Mouse (Mus musculus): ENCODE results near the gene Dhx32. TPM values are rescaled to one million over a fixed set of nuclear protein-coding genes. Genes with fewer than 3 reads are reported as not detected.

The Dhx32 gene
- polyA plus RNA-seq, 1 experiment from 2014 or later, result 51.0 TPM

- no peak for ATAC-seq
- H3K9ac ChIP-seq (replicated peaks; ENCODE audit: low read depth, low read length), result no peak overlapping the region
- peak overlapping the region; percentile 23; the same call in 1 of the 2 replicates for H3K27ac ChIP-seq (ENCODE audit: low read length)
- peaks cover 20% of the 10 kb centered on the region for H3K4me1 ChIP-seq (replicated peaks; ENCODE audit: control insufficient read depth, insufficient read depth, low read length)
- 66% methylated on average over 1 of the region's 1 CpGs for WGBS
- H3K36me3 ChIP-seq (ENCODE audit: control insufficient read depth, insufficient read depth), result peaks cover 3% of the 10 kb centered on the region
- H3K27me3 ChIP-seq (replicated peaks; ENCODE audit: control insufficient read depth, insufficient read depth, low read length), result no peaks in the 10 kb centered on the region
- H3K9me3 ChIP-seq (ENCODE audit: control insufficient read depth, low read length), result no peaks in the 10 kb centered on the region
- no peak overlapping the region for H3K4me3 ChIP-seq (replicated peaks; ENCODE audit: low read length)
- no peak overlapping the region for H3K4me2 ChIP-seq (ENCODE audit: low read length)
Observed at GRCm38 (mm10) chr7:133744209-133744608, 38.3 kb downstream of the Dhx32 start.

GRCm38 (mm10) chr7:133743611-133744010 is 38.9 kb downstream of the Dhx32 start:
- Histone ChIP-seq H3K4me2 (ENCODE audit: low read length) (no peak overlapping the region), H3K4me1 (replicated peaks; ENCODE audit: control insufficient read depth, insufficient read depth, low read length) (peaks cover 20% of the 10 kb centered on the region), H3K9me3 (ENCODE audit: control insufficient read depth, low read length) (no peaks in the 10 kb centered on the region), H3K27me3 (replicated peaks; ENCODE audit: control insufficient read depth, insufficient read depth, low read length) (no peaks in the 10 kb centered on the region), H3K36me3 (ENCODE audit: control insufficient read depth, insufficient read depth) (peaks cover 3% of the 10 kb centered on the region), H3K9ac (replicated peaks; ENCODE audit: low read depth, low read length) (no peak overlapping the region), H3K27ac (ENCODE audit: low read length) (peak overlapping the region; percentile 23), H3K4me3 (replicated peaks; ENCODE audit: low read length) (no peak overlapping the region)
- 46% methylated on average over 4 of the region's 4 CpGs for WGBS
- peak; percentile 45; the same call in 1 of the 2 replicates for ATAC-seq

GRCm38 (mm10) chr7:133742530-133743325 is 39.8 kb downstream of the Dhx32 start:
- no peak for ATAC-seq
- peak overlapping the region; percentile 11; the same call in 1 of the 2 replicates for H3K27ac ChIP-seq (ENCODE audit: low read length)
- WGBS, result 78% methylated on average over 12 of the region's 12 CpGs

GRCm38 (mm10) chr7:133740558-133740957 is 42.0 kb downstream of the Dhx32 start:
- Histone ChIP-seq H3K36me3 (ENCODE audit: control insufficient read depth, insufficient read depth) (no peaks in the 10 kb centered on the region; the same call in 1 of the 2 replicates), H3K4me1 (replicated peaks; ENCODE audit: control insufficient read depth, insufficient read depth, low read length) (peaks cover 20% of the 10 kb centered on the region), H3K9ac (replicated peaks; ENCODE audit: low read depth, low read length) (no peak overlapping the region), H3K27me3 (replicated peaks; ENCODE audit: control insufficient read depth, insufficient read depth, low read length) (no peaks in the 10 kb centered on the region), H3K4me2 (ENCODE audit: low read length) (no peak overlapping the region), H3K27ac (ENCODE audit: low read length) (no peak overlapping the region), H3K9me3 (ENCODE audit: control insufficient read depth, low read length) (no peaks in the 10 kb centered on the region), H3K4me3 (replicated peaks; ENCODE audit: low read length) (no peak overlapping the region)
- 94% methylated on average over 7 of the region's 7 CpGs for WGBS
- ATAC-seq, result no peak

More at GRCm38 (mm10) chr7:133742530-133743325, 39.8 kb downstream of the Dhx32 start:
- H3K9me3 ChIP-seq (ENCODE audit: control insufficient read depth, low read length), result no peaks in the 10 kb centered on the region
- no peak overlapping the region for H3K9ac ChIP-seq (replicated peaks; ENCODE audit: low read depth, low read length)
- no peaks in the 10 kb centered on the region for H3K27me3 ChIP-seq (replicated peaks; ENCODE audit: control insufficient read depth, insufficient read depth, low read length)
- H3K4me1 ChIP-seq (replicated peaks; ENCODE audit: control insufficient read depth, insufficient read depth, low read length), result peaks cover 20% of the 10 kb centered on the region
- no peak overlapping the region for H3K4me2 ChIP-seq (ENCODE audit: low read length)
- peaks cover 3% of the 10 kb centered on the region for H3K36me3 ChIP-seq (ENCODE audit: control insufficient read depth, insufficient read depth)
- no peak overlapping the region for H3K4me3 ChIP-seq (replicated peaks; ENCODE audit: low read length)

- Histone ChIP-seq H3K27me3 (replicated peaks; ENCODE audit: control insufficient read depth, insufficient read depth, low read length) (no peaks in the 10 kb centered on the region), H3K27ac (ENCODE audit: low read length) (peak overlapping the region; percentile 50; the same call in 1 of the 2 replicates), H3K4me3 (replicated peaks; ENCODE audit: low read length) (no peak overlapping the region), H3K9me3 (ENCODE audit: control insufficient read depth, low read length) (no peaks in the 10 kb centered on the region), H3K9ac (replicated peaks; ENCODE audit: low read depth, low read length) (no peak overlapping the region), H3K4me1 (replicated peaks; ENCODE audit: control insufficient read depth, insufficient read depth, low read length) (peaks cover 10% of the 10 kb centered on the region), H3K4me2 (ENCODE audit: low read length) (no peak overlapping the region), H3K36me3 (ENCODE audit: control insufficient read depth, insufficient read depth) (peaks cover 2% of the 10 kb centered on the region)
- ATAC-seq, result no peak
- WGBS, result 45% methylated on average over 4 of the region's 4 CpGs
Observed at GRCm38 (mm10) chr7:133731971-133732645, 50.4 kb downstream of the Dhx32 start.

- peaks cover 2% of the 10 kb centered on the region for H3K36me3 ChIP-seq (ENCODE audit: control insufficient read depth, insufficient read depth)
- ATAC-seq, result no peak
Observed at GRCm38 (mm10) chr7:133730324-133731191, 52.0 kb downstream of the Dhx32 start.

GRCm38 (mm10) chr7:133729351-133729750 is 53.2 kb downstream of the Dhx32 start:
- peaks cover 7% of the 10 kb centered on the region for H3K36me3 ChIP-seq (ENCODE audit: control insufficient read depth, insufficient read depth)
- peak; percentile 54; the same call in 1 of the 2 replicates for ATAC-seq
- 77% methylated on average over 5 of the region's 5 CpGs for WGBS

More at GRCm38 (mm10) chr7:133730324-133731191, 52.0 kb downstream of the Dhx32 start:
- Histone ChIP-seq H3K27ac (ENCODE audit: low read length) (no peak overlapping the region), H3K9ac (replicated peaks; ENCODE audit: low read depth, low read length) (no peak overlapping the region), H3K4me1 (replicated peaks; ENCODE audit: control insufficient read depth, insufficient read depth, low read length) (peaks cover 10% of the 10 kb centered on the region), H3K9me3 (ENCODE audit: control insufficient read depth, low read length) (no peaks in the 10 kb centered on the region), H3K27me3 (replicated peaks; ENCODE audit: control insufficient read depth, insufficient read depth, low read length) (no peaks in the 10 kb centered on the region), H3K4me3 (replicated peaks; ENCODE audit: low read length) (no peak overlapping the region), H3K4me2 (ENCODE audit: low read length) (no peak overlapping the region)
- WGBS, result 85% methylated on average over 11 of the region's 11 CpGs

GRCm38 (mm10) chr7:133727027-133727426 is 55.5 kb downstream of the Dhx32 start:
- no peak overlapping the region for H3K4me3 ChIP-seq (replicated peaks; ENCODE audit: low read length)
- WGBS, result 91% methylated on average over 6 of the region's 6 CpGs
- no peak overlapping the region for H3K4me2 ChIP-seq (ENCODE audit: low read length)
- H3K9me3 ChIP-seq (ENCODE audit: control insufficient read depth, low read length), result no peaks in the 10 kb centered on the region
- peaks cover 11% of the 10 kb centered on the region for H3K36me3 ChIP-seq (ENCODE audit: control insufficient read depth, insufficient read depth)
- no peak overlapping the region for H3K9ac ChIP-seq (replicated peaks; ENCODE audit: low read depth, low read length)
- H3K4me1 ChIP-seq (replicated peaks; ENCODE audit: control insufficient read depth, insufficient read depth, low read length), result peaks cover 14% of the 10 kb centered on the region
- no peak overlapping the region for H3K27ac ChIP-seq (ENCODE audit: low read length)
- H3K27me3 ChIP-seq (replicated peaks; ENCODE audit: control insufficient read depth, insufficient read depth, low read length), result no peaks in the 10 kb centered on the region
- ATAC-seq, result no peak

More at GRCm38 (mm10) chr7:133729351-133729750, 53.2 kb downstream of the Dhx32 start:
- Histone ChIP-seq H3K9ac (replicated peaks; ENCODE audit: low read depth, low read length) (no peak overlapping the region), H3K9me3 (ENCODE audit: control insufficient read depth, low read length) (no peaks in the 10 kb centered on the region), H3K4me1 (replicated peaks; ENCODE audit: control insufficient read depth, insufficient read depth, low read length) (peaks cover 19% of the 10 kb centered on the region), H3K27me3 (replicated peaks; ENCODE audit: control insufficient read depth, insufficient read depth, low read length) (no peaks in the 10 kb centered on the region), H3K4me3 (replicated peaks; ENCODE audit: low read length) (no peak overlapping the region), H3K4me2 (ENCODE audit: low read length) (no peak overlapping the region), H3K27ac (ENCODE audit: low read length) (no peak overlapping the region)
